Mouse (Mus musculus) adrenal gland, adult 2 months (tissue): ENCODE results near the gene Cap1. TPM values are rescaled to one million over a fixed set of nuclear protein-coding genes. Genes with fewer than 3 reads are reported as not detected.
A peak's percentile ranks its signal among the peaks of the same experiment; 100 is the strongest.
"Not testable (repeated sequence)": the region's sequence is repeated elsewhere in the genome, so short reads cannot be mapped to it uniquely, and the experiment has no call there.

Experiments
- DNase-seq: peaks from one replicate; pipeline ENCODE4 v3.0.0; 2021
- polyA plus RNA-seq: library from polyadenylated mRNA; depleted of rRNA; stranded (reverse); fragments of >200 nt; gene quantifications from 2 replicates; pipeline ENCODE4 v1.2.3, GENCODE M21; 2012; rRNA removed
- total RNA-seq, 2 experiments: library from RNA; stranded (reverse); gene quantifications; 2 replicates each; pipeline ENCODE4 v1.2.3; 2021

The Cap1 gene
- total and polyA plus RNA-seq, 3 experiments: 30.0 to 168 (median 140) TPM

DNA sequence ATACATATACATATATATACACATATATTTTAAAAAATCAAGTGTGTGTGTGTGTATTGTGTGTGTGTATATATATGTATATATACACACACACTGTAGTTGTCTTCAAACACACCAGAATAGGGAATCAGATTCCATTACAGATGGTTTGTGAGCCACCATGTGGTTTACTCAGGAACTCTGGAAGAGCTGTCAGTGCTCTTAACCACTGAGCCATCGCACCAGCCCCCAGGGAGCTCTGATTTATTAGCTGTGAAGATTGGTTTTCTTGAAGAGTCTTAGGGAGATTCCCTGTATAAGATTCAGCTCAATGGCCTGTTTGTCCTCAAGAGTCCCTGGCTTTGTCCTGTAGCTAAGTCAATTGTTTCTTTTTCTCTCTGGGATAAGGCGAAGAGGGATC lies 47.9 kb downstream of the Cap1 start:
- no peak for DNase-seq

DNA sequence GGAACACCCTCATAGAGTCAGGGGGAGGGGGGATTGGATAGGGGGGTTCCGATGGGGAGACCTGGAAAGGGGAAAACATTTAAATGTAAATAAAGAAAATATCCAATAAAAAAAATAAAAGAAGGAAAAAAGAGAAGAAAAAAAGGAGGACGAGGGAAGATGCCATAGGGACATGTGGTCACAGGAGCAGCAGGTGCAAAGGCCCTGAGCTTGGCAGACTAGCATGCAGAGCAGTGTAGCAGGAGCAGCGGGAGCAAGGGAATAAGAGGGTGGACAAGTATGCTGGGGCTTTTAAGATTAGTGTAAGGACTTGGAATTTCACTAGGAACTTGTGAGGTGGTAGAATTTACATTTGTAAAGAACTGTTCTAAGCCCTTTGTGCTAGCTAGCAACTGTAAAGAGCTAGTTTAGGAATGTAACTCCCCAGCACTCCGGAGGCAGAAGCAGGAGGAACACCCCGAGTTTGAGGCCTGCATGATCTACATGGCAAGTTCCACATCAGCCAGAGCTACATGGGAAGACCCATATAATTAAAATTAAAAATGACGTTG lies 48.6 kb downstream of the Cap1 start:
- DNase-seq: no peak

- no peak for DNase-seq
These were observed 49.5 kb downstream of the Cap1 start for GRCm38 (mm10) chr4:122836403-122836775.

DNA sequence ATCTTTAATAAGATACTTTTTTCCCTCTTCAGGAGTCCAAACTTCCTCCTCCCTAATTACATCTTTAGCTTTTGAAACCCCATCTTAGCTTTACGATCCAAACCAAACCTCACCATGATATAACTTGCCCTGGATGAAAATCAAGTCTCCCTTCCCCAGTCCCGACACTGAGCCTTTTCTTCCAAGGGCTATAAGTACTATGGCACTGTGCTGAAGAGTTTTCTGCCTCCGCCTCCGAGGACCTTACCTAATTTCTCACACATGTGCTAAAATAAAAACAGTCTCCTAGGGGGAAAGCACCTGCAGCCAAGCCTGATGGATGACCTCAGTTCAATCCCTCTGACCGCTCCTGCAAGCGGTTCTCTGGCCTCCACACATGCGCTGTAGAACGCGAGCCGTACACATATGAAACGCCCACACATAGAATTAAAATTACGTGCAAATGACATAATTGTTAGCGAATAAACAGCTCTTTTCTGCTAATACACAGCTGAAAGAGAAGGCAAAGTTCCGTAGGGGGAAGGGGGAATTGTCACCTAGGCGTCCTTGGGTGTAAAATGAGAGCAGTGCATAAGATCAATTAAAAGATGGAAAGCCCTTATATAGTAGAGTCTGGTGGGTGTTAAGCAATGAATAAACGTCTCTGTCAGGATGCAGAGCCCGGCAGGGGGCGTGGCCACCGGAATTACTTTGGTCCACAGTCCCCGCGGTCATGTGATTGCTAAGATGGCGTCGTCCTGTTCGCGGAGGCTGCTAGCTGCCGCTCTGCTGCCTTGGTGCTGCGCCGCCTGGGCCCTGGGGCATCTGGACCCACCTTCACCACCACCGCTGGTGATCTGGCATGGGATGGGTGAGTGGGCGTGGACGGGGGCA lies 50.1 kb downstream of the Cap1 start, which contains the start of gene Ppt1:
TSS of gene Ppt1 (plus strand) at position 713 of the 873 bp plus-strand sequence.
- peak; percentile 88 for DNase-seq

GRCm38 (mm10) chr4:122831888-122832287 lies 54.0 kb downstream of the Cap1 start:
- DNase-seq: no peak

DNA sequence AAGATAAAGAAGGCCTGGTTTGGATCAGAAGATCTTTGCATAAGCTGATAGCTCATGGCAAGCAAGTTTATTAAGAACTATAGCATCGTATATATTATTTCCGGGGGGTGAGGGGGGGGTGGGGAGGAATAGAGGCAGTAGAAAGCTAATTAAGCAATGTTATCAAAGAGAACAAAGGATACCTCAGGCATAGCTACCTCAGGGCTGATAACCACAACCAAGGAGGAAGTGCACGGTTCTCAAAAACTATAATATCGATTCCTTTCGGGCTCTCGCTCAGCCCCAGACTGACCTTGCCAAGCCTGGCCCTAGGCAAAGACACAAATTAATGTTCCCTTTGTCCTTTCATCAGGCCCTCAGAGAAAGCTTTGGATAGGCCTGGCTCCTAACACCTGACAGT lies 56.5 kb downstream of the Cap1 start:
- no peak for DNase-seq

DNA sequence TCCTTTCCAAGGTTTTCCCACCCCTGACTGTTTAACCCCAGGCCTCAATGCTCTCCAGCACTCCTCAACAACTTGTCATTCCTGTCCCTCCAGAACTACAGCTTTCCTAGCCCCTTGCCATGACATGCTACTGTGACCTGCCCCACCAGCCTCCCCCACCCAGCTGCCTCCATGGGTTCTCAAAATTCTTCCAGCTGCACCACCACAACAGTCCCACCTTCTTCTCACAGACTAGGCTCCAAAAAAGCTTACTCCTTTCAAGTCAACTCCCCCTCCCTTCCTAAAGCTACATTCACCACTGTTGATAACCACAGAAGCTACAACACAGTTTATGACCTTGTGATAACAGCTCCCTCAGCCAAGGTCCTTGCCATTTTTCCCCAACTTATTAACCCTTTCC lies 58.2 kb downstream of the Cap1 start:
- DNase-seq: peak; percentile 11

- not testable (repeated sequence) for DNase-seq
These were observed 64.9 kb downstream of the Cap1 start for GRCm38 (mm10) chr4:122820941-122821340.

DNA sequence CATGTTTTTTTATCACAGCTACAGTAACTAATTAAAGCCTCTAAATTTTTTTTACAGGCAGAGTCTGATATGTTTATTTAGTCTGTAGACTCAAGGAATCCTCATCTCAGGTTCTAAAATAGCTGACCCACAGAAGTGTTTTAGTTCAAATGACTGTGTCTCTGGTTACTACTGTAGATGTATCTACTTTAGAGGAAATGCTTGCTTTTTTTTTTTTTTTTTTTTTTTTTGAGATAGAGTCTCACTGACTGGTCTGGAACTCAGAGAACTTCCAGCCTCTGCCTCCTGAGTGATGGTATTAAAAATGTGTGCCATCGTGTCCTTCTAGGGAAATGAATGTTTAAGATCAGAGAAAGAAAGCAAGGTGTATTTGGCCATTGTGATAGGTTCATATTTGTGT lies 69.7 kb downstream of the Cap1 start:
- no peak for DNase-seq

- DNase-seq: no peak
These were observed 74.0 kb downstream of the Cap1 start for GRCm38 (mm10) chr4:122811824-122812223.

- no peak for DNase-seq
These were observed 74.7 kb downstream of the Cap1 start for GRCm38 (mm10) chr4:122811180-122811579.

Other genes with a start within 250 kb of the Cap1 start
- gene 9530002B09Rik, start 196.8 kb downstream of the Cap1 start, total RNA-seq: not detected
- not detected in 2 replicates for gene 9530002B09Rik, start 196.8 kb downstream of the Cap1 start, polyA plus RNA-seq
- gene Ppt1, start 49.8 kb downstream of the Cap1 start, total RNA-seq: 10 to 100 TPM; 69.3 to 86.3 TPM
- gene Ppt1, start 49.8 kb downstream of the Cap1 start, polyA plus RNA-seq: 14.2 and 17.9 TPM in 2 replicates
- 10 to 100 TPM in 1 of 2 experiments, 1 to 10 TPM in 1; 3.7 to 28.5 TPM for gene Mfsd2a, start 75.1 kb upstream of the Cap1 start, total RNA-seq
- 0.46 and 0.62 TPM in 2 replicates for gene Mfsd2a, start 75.1 kb upstream of the Cap1 start, polyA plus RNA-seq
- 1 to 10 TPM; 1.6 to 2.6 TPM for gene Mycl, start 109.6 kb upstream of the Cap1 start, total RNA-seq
- 0.54 and 1.2 TPM in 2 replicates for gene Mycl, start 109.6 kb upstream of the Cap1 start, polyA plus RNA-seq
- gene Trit1, start 130.5 kb upstream of the Cap1 start, total RNA-seq: 10 to 100 TPM; 17.0 to 21.8 TPM
- 3.4 and 4.3 TPM in 2 replicates for gene Trit1, start 130.5 kb upstream of the Cap1 start, polyA plus RNA-seq
- not detected for gene Bmp8b, start 219.1 kb upstream of the Cap1 start, total RNA-seq
- 0.03 and 0.17 TPM in 2 replicates for gene Bmp8b, start 219.1 kb upstream of the Cap1 start, polyA plus RNA-seq
- not detected for gene Oxct2b, start 230.2 kb upstream of the Cap1 start, total RNA-seq
- not detected in 2 replicates for gene Oxct2b, start 230.2 kb upstream of the Cap1 start, polyA plus RNA-seq